Mouse (Mus musculus): ENCODE measurements around the gene Smim20. TPM values are rescaled to one million over a fixed set of nuclear protein-coding genes. Genes with fewer than 3 reads are reported as not detected.

The Smim20 gene
- polyA plus RNA-seq, 1 experiment from 2014 or later, result 72.5 TPM

Other genes starting within 250 kb of the Smim20 start
- not detected in 2 replicates for gene Slc34a2, start 229.0 kb upstream of the Smim20 start, polyA plus RNA-seq (2016; fragmentation: Nextera tagmentation; extraction: Ambion mirVana)
- gene Sel1l3, start 53.2 kb upstream of the Smim20 start, polyA plus RNA-seq (2016; fragmentation: Nextera tagmentation; extraction: Ambion mirVana), result 2.5 and 2.9 TPM in 2 replicates
- 65.5 and 70.2 TPM in 2 replicates for gene Rbpj, start 199.1 kb downstream of the Smim20 start, polyA plus RNA-seq (2016; fragmentation: Nextera tagmentation; extraction: Ambion mirVana)